Mouse (Mus musculus) stomach, postnatal 0 days (tissue): ENCODE results near the gene Rbm45.

Source experiments
- CTCF ChIP-seq: IDR thresholded peaks from 2 replicates; pipeline ENCODE4 v1.5.1; 2016; ENCODE audit warnings: antibody characterized with exemption, low read depth, mild to moderate bottlenecking, moderate library complexity
- EP300 ChIP-seq: optimal IDR thresholded peaks from 2 replicates; pipeline ENCODE3; 2016; ENCODE audit warnings: antibody characterized with exemption

- no peak for TF ChIP-seq CTCF
- no peak for TF ChIP-seq EP300
Measured at GRCm38 (mm10) chr2:76365811-76366210, 4.0 kb upstream of the Rbm45 start.
